Comparison of ENCODE assay signal across 21 mouse cellular contexts in genomic region chr10:93721625-93722337, GRCm38 (mm10).
DNase-seq lines count a peak whose midpoint lies in the region; ATAC-seq and TF ChIP-seq lines count a peak whose summit lies in the region.
"Had no signal": no experiment of that assay in that cellular context is flagged by ENCODE, and none has a peak within 500 bp of the region (broad histone marks: within the 10 kb centered on the region; RNA-seq: fewer than 3 reads in every experiment).

No protein-coding gene starts in this region.

- peak; percentile 37 for DNase-seq in liver
- DNase-seq in liver, postnatal 0 days: no peak
- no peak for DNase-seq in liver, embryonic 11.5 days (ENCODE audit: low spot score)
- no peak for DNase-seq in lung, postnatal 0 days (ENCODE audit: low spot score)
- DNase-seq in adrenal gland, adult 2 months: no peak
- no peak for DNase-seq in gastrocnemius, postnatal 36 days
- DNase-seq: adrenal gland, postnatal 25 days; B cell, adult 2 months; cerebellum, adult 18-20 months; cerebellum, adult 9-11 months; cerebellum, postnatal 36 days; heart, adult 2 months; heart, postnatal 14 days had no signal

- no peak overlapping the region for H3K27ac ChIP-seq in liver, postnatal 0 days (ENCODE audit: low read depth)
- H3K27ac ChIP-seq in liver, embryonic 11.5 days (ENCODE audit: low read depth, low read length): peak overlapping the region; percentile 38; the same call in 1 of the 2 replicates
- H3K27ac ChIP-seq in liver, embryonic 15.5 days (replicated peaks): peak overlapping the region; percentile 66
- no peak overlapping the region for H3K27ac ChIP-seq in lung, postnatal 0 days (ENCODE audit: low read length)
- H3K27ac ChIP-seq: embryonic facial prominence, embryonic 10.5 days; forebrain, embryonic 15.5 days; heart, adult 2 months; heart, embryonic 15.5 days; hindbrain, embryonic 14.5 days had no signal

- WGBS in liver, postnatal 0 days (ENCODE audit: insufficient replicate concordance): 54% methylated on average over 5 of the region's 5 CpGs
- WGBS in liver, embryonic 11.5 days: 71% methylated on average over 5 of the region's 5 CpGs
- 36% methylated on average over 5 of the region's 5 CpGs for WGBS in liver, embryonic 15.5 days (ENCODE audit: insufficient replicate concordance)
- WGBS in lung, postnatal 0 days: 78% methylated on average over 5 of the region's 5 CpGs

- H3ac ChIP-seq in myocyte (ENCODE audit: control insufficient read depth, insufficient read length): no peak overlapping the region

- no peaks in the 10 kb centered on the region for H3K36me3 ChIP-seq in liver, postnatal 0 days (replicated peaks; ENCODE audit: insufficient read depth, low read length)
- H3K36me3 ChIP-seq in liver, embryonic 11.5 days (ENCODE audit: control insufficient read depth, insufficient read depth, low read length): no peaks in the 10 kb centered on the region
- no peaks in the 10 kb centered on the region for H3K36me3 ChIP-seq in liver, embryonic 15.5 days (replicated peaks)
- H3K36me3 ChIP-seq in myocyte (ENCODE audit: control insufficient read depth, insufficient read depth): no peaks in the 10 kb centered on the region
- H3K36me3 ChIP-seq in lung, postnatal 0 days (ENCODE audit: insufficient read depth, low read length): no peaks in the 10 kb centered on the region
- H3K36me3 ChIP-seq: embryonic facial prominence, embryonic 10.5 days; forebrain, embryonic 15.5 days; heart, embryonic 15.5 days had no signal

- H3K4me2 ChIP-seq in liver, postnatal 0 days (ENCODE audit: low read depth, low read length): no peak overlapping the region
- no peak overlapping the region for H3K4me2 ChIP-seq in liver, embryonic 11.5 days
- no peak overlapping the region for H3K4me2 ChIP-seq in liver, embryonic 15.5 days
- no peak overlapping the region for H3K4me2 ChIP-seq in myocyte (ENCODE audit: low read depth)
- no peak overlapping the region for H3K4me2 ChIP-seq in lung, postnatal 0 days (replicated peaks; ENCODE audit: low read depth, low read length)
- H3K4me2 ChIP-seq: forebrain, embryonic 15.5 days; heart, embryonic 11.5 days; heart, embryonic 15.5 days; hindbrain, embryonic 14.5 days had no signal

- TF ChIP-seq CTCF in liver, postnatal 0 days (IDR thresholded peaks at IDR 0.05; ENCODE audit: low read depth): no peak
- TF ChIP-seq CTCF in lung, postnatal 0 days (IDR thresholded peaks at IDR 0.05): no peak

- H3K27me3 ChIP-seq in liver, postnatal 0 days (ENCODE audit: insufficient read depth, low read length): no peaks in the 10 kb centered on the region
- no peaks in the 10 kb centered on the region for H3K27me3 ChIP-seq in liver, embryonic 11.5 days (replicated peaks; ENCODE audit: control insufficient read depth, insufficient read depth, low read length)
- H3K27me3 ChIP-seq in liver, embryonic 15.5 days: no peaks in the 10 kb centered on the region
- no peaks in the 10 kb centered on the region for H3K27me3 ChIP-seq in myocyte (ENCODE audit: control insufficient read depth, insufficient read depth, insufficient read length)
- no peaks in the 10 kb centered on the region for H3K27me3 ChIP-seq in lung, postnatal 0 days (replicated peaks; ENCODE audit: insufficient read depth, low read length)
- H3K27me3 ChIP-seq: forebrain, embryonic 15.5 days; heart, embryonic 15.5 days had no signal

- H3K9me3 ChIP-seq in liver, postnatal 0 days (ENCODE audit: low read length): no peaks in the 10 kb centered on the region
- H3K9me3 ChIP-seq in liver, embryonic 11.5 days (ENCODE audit: control insufficient read depth, low read length): no peaks in the 10 kb centered on the region
- no peaks in the 10 kb centered on the region for H3K9me3 ChIP-seq in liver, embryonic 15.5 days (replicated peaks)
- H3K9me3 ChIP-seq in lung, postnatal 0 days (ENCODE audit: low read length): no peaks in the 10 kb centered on the region
- H3K9me3 ChIP-seq: embryonic facial prominence, embryonic 10.5 days; forebrain, embryonic 15.5 days; heart, embryonic 15.5 days had no signal

- H3K4me1 ChIP-seq in liver, postnatal 0 days (ENCODE audit: insufficient read depth): peaks cover 6% of the 10 kb centered on the region
- peaks cover 11% of the 10 kb centered on the region for H3K4me1 ChIP-seq in liver, embryonic 11.5 days (replicated peaks; ENCODE audit: control insufficient read depth, insufficient read depth, low read length)
- H3K4me1 ChIP-seq in liver, embryonic 15.5 days (replicated peaks): peaks cover 31% of the 10 kb centered on the region
- H3K4me1 ChIP-seq in lung, postnatal 0 days (ENCODE audit: insufficient read depth, low read depth, low read length): peaks cover 5% of the 10 kb centered on the region; the same call in 1 of the 2 replicates

- intact Hi-C loops in gastrocnemius, postnatal 36 days (cut with DNase I): no loop called here

- no peak overlapping the region for H3K9ac ChIP-seq in liver, postnatal 0 days (replicated peaks)
- H3K9ac ChIP-seq in liver, embryonic 11.5 days (ENCODE audit: low read depth, low read length): no peak overlapping the region
- H3K9ac ChIP-seq in liver, embryonic 15.5 days: no peak overlapping the region
- no peak overlapping the region for H3K9ac ChIP-seq in lung, postnatal 0 days (replicated peaks; ENCODE audit: low read depth)
- H3K9ac ChIP-seq: forebrain, embryonic 15.5 days; heart, embryonic 15.5 days; hindbrain, embryonic 14.5 days had no signal

- TF ChIP-seq EP300 in liver, postnatal 0 days (IDR thresholded peaks at IDR 0.05; ENCODE audit: low read depth): no peak
- no peak for TF ChIP-seq EP300 in lung, postnatal 0 days (IDR thresholded peaks at IDR 0.05)

- no peak overlapping the region for H3K4me3 ChIP-seq in liver, postnatal 0 days (ENCODE audit: low read depth, low read length)
- no peak overlapping the region for H3K4me3 ChIP-seq in liver, embryonic 11.5 days (ENCODE audit: low read depth, low read length)
- H3K4me3 ChIP-seq in liver, embryonic 15.5 days (replicated peaks): no peak overlapping the region
- no peak overlapping the region for H3K4me3 ChIP-seq in myocyte
- H3K4me3 ChIP-seq in lung, postnatal 0 days (ENCODE audit: low read depth, low read length): no peak overlapping the region
- H3K4me3 ChIP-seq: embryonic facial prominence, embryonic 10.5 days; erythroblast, embryonic 14.5 days; forebrain, embryonic 15.5 days; heart, adult 2 months; heart, embryonic 15.5 days had no signal

- no peaks in the 10 kb centered on the region for H3K79me2 ChIP-seq in myocyte (ENCODE audit: control insufficient read depth, insufficient read depth)

- ATAC-seq in liver, postnatal 0 days: no peak
- peak; percentile 53; the same call in 1 of the 2 replicates for ATAC-seq in liver, embryonic 11.5 days (replicated peaks; ENCODE audit: low FRiP score)
- peak; percentile 58; the same call in 1 of the 2 replicates for ATAC-seq in liver, embryonic 15.5 days (ENCODE audit: insufficient read depth)
- no peak for ATAC-seq in lung, postnatal 0 days
- ATAC-seq: forebrain, embryonic 15.5 days had no signal

- TF ChIP-seq POLR2A in myocyte (IDR thresholded peaks at IDR 0.05; ENCODE audit: insufficient read length, low read depth): no peak

TF ChIP-seq in myocyte, 11 proteins besides CTCF, POLR2A, EP300 and RAD21:
- TF ChIP-seq POLR2AphosphoS2 (IDR thresholded peaks at IDR 0.05; ENCODE audit: insufficient read length, low read depth) (no peak), USF1 (IDR thresholded peaks at IDR 0.05; ENCODE audit: low read depth) (peak; percentile 49), SRF (IDR thresholded peaks at IDR 0.05; ENCODE audit: control insufficient read depth, insufficient read length, low read depth) (no peak), MAX (IDR thresholded peaks at IDR 0.05; ENCODE audit: low read depth) (no peak), MYOG (IDR thresholded peaks at IDR 0.05; ENCODE audit: control insufficient read depth in 1 of 3, insufficient read depth in 1 of 3, insufficient read length in 2 of 3, low read depth in 2 of 3) (no peak)

Comparison
In these comparisons a context has a peak if more than half of its experiments do, and no peak if none do; other contexts are left out.
1. ATAC-seq: peak in liver, embryonic 11.5 days (single experiment) and liver, embryonic 15.5 days (single experiment); none in liver, postnatal 0 days (single experiment) and lung, postnatal 0 days (single experiment).
2. H3K27ac ChIP-seq: peak in liver, embryonic 11.5 days (single experiment) and liver, embryonic 15.5 days (single experiment); none in liver, postnatal 0 days (single experiment) and lung, postnatal 0 days (single experiment).